Mouse (Mus musculus): ENCODE measurements around the gene Slc41a2.

Slc41a2 gene

GRCm38 (mm10) chr10:83224999-83225398 lies 112.7 kb downstream of the Slc41a2 start:
- peak; percentile 12 for DNase-seq (ENCODE audit: low read depth)

GRCm38 (mm10) chr10:83220847-83221246 lies 116.8 kb downstream of the Slc41a2 start:
- no peak for DNase-seq (ENCODE audit: low read depth)

- no peak for DNase-seq (ENCODE audit: low read depth)
Measured at GRCm38 (mm10) chr10:83220217-83220616, 117.5 kb downstream of the Slc41a2 start.

GRCm38 (mm10) chr10:83219729-83220128 lies 118.0 kb downstream of the Slc41a2 start:
- DNase-seq (ENCODE audit: low read depth), result peak; percentile 56

DNA sequence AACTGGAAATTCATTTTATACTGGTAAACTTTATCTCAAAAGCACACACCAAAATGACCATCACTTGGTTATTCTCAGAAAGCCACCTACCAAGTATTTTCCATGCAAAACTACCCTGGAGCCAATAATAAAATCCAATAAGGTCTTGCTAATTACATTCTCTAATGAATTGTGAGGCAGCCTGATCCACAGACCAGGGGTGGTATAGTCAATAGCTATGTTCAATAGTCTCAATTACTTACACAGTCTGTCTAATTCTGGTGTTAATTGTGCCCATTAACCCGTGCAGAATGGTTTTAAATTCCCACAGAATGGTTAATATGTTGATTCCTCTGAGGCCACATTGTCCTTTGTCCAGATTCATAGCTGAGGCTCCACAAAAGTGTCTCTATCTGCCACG lies 118.9 kb downstream of the Slc41a2 start:
- DNase-seq (ENCODE audit: low read depth), result no peak

GRCm38 (mm10) chr10:83217256-83217655 lies 120.4 kb downstream of the Slc41a2 start:
- DNase-seq (ENCODE audit: low read depth), result no peak

DNA sequence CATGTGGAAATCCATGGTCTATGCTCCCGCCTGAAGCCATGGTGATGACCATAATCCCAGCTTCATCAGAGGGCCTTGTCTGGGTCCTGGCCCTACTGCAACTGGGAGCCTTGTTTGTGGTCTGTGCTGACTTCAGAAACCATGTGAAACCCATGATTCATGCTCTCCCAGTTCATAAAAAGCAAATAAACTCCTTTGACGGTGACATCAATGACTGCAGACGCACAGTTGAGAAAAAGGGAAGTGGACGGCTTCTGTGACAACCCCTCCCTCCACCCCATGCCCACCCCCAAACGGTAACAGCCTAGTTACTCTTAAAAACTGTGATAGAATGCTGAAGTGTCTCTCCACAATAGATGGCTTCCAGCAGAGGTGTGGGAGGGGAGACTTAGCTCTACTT lies 122.1 kb downstream of the Slc41a2 start:
- DNase-seq (ENCODE audit: low read depth), result no peak

DNA sequence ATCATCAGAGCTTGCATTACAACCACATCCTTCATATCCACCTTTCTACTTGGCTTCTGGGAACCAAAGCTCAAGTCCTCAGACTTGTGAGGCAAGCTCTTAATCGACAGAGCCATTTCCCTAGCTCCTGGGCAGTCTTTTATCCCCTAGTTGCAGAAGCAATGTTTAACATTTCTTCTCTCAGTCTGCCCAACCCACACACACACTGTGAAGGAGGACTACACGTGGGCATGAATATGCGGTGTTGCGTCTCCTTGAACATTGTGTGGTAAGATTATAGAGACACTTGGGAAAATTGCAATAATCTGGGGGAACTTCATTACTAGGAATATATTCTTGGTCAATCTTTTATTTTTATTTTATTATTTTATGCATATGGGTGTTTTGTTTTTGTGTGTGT lies 125.1 kb downstream of the Slc41a2 start:
- DNase-seq (ENCODE audit: low read depth), result no peak

DNA sequence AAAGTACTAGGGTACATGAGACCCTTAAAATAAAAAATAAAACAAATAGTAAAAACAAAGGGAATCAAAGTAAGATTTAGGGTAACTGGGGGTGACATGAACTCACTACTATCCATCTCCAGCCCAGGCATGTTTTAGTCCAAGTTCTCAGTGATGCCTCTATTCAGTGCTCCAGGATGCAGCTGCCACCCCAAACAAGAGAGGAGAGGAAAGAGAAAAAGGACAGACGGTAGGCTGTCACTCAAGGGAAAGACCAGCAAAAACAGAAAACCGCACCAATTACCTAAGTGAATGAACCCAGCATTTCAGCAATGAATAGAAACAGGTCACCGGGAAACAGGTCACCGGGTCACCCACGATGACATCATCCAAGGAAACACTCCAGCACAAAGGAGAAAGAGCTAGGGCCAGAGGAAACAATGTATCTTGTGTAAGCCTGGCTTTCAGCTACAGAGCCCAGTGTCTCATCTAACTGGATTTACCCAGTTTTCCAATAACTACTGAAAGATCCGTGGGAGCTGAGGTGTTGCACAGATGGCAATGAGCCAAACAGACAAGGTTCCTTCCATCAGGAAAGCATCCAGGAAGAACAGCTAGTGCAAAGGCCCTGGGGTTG lies 126.6 kb downstream of the Slc41a2 start:
- DNase-seq (ENCODE audit: low read depth), result no peak

DNA sequence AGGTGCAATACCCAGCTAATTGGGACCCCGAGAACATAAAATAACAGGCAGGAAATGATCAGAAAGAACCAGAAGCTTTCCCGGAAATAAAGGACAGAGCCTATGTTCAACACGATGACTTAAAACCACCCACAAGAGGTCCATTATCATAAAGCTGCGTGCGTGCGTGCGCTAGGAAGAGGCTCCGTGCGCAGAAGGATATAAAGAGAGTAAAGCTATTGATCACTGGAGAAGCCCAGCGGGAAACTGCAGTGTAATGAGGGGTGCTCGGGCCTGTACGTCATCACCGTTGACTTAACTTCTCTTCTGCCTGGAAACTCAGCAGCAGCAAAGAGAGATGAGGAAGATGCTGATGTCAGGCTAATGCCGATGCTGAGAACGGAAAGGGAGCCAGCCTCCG lies 127.6 kb downstream of the Slc41a2 start:
- no peak for DNase-seq (ENCODE audit: low read depth)

DNA sequence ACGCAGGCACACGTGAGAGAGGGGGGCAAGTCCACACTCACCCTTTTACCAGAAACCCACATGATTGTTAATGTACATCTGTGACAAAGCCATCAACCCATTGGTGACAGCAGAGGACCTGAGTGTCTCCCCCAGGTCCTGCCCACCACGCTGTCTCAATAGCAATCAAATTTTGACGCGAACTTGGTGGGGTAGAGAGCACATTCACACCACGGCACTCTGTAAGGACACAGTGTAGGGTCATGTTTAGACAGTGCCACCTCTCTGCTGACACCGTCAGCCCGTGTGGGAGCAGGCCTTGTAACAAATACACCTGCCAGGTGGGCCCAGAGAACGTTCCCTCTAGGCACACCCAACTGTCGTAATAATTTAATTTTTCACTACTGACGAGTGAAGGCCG lies 128.3 kb downstream of the Slc41a2 start:
- DNase-seq (ENCODE audit: low read depth), result no peak

- no peak for DNase-seq (ENCODE audit: low read depth)
Measured at GRCm38 (mm10) chr10:83208436-83208835, 129.2 kb downstream of the Slc41a2 start.

- DNase-seq (ENCODE audit: low read depth), result no peak
Measured at GRCm38 (mm10) chr10:83202906-83203702, 134.6 kb downstream of the Slc41a2 start.

GRCm38 (mm10) chr10:83201525-83201924 lies 136.2 kb downstream of the Slc41a2 start:
- DNase-seq (ENCODE audit: low read depth), result no peak

DNA sequence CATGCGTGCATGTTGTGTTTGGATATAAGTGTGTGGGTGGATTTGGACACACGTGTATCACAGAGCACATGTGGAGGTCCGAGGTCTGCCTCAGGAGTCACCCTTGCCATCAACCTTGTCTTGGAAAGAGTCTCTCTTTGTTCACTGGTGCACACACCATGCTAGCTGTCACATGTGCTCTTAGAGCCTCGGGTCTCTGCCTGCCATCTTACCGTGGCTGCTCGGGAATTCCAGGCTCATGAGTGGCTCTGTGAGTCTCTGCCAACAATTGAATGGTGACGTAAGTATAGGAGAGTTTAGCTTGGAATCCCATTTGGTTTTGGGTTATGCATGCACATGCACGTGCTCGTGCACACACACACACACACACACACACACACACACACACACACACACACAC lies 138.4 kb downstream of the Slc41a2 start:
- no peak for DNase-seq (ENCODE audit: low read depth)

DNA sequence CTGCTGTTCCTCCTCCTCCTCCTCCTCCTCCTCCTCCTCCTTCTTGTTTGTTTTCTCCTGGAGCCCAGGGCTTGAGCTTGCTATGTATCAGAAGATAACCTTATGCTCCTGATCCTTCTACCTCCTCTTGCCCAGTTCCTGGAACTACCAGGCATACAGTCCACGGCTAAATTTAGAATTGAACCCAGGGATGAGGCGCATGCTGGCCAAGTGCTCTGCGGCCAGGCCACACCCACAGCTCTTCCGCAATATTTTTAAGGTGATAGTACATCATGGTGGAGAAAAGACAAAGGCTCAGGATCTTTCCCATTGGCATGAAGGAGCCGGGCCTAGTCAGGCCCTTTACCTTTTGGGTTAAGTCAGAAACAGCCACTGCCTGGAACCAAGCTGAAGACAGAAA lies 139.0 kb downstream of the Slc41a2 start:
- no peak for DNase-seq (ENCODE audit: low read depth)

DNA sequence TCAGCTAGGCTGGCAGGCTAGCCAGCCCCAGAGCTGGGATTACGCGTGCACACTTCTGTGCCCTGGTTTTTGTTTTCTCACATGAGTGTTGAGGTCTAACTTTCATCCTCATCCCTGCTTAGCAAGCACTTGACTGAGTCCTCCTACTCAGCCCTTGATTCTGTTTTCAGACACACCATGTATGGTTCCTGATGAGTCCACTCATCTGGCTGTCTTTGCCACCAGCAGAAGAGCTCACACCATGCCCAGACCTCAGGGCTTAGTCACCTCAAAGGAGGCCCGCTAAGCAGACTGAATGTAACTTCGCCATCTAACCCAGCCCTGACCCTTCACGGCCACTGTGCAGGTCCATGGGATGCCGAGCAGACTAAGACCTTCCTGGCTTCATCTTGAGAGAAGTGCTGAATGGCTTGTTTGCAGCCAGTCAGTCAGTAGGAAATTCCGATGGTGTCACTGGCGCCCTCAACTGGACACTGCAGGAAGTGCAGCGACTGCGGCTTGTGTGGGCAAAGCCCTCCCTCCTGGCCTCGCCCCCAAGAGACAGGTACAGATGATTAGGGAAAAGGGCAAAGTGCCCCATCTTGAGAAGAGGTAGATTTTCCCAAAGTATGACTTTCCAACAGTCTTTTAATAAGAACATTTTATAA lies 139.9 kb downstream of the Slc41a2 start:
- DNase-seq (ENCODE audit: low read depth), result peak; percentile 69

- no peak for DNase-seq (ENCODE audit: low read depth)
Measured at GRCm38 (mm10) chr10:83191982-83192381, 145.7 kb downstream of the Slc41a2 start.

- DNase-seq (ENCODE audit: low read depth), result no peak
Measured at GRCm38 (mm10) chr10:83191476-83191875, 146.2 kb downstream of the Slc41a2 start.

GRCm38 (mm10) chr10:83189071-83189470 lies 148.6 kb downstream of the Slc41a2 start:
- DNase-seq (ENCODE audit: low read depth), result no peak

DNA sequence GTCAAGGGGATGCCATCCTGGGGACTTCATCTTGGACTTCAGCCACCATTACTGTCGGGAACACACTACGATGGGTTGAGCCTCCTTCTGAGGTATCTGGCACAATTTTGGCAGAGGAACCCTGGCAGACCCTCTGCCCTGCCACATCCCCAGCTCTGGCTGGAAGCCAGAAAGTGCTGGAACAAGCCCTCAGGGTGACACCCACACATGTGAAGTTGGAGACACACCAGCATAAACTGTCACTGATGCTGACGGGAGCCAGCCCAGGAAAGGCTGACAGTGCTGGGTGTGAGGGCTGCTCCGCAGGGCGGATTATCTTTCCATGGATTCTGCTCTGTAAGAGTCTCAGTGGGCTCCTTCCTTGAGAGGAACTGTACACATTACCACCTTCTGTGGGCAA lies 150.7 kb downstream of the Slc41a2 start:
- DNase-seq (ENCODE audit: low read depth), result no peak

DNA sequence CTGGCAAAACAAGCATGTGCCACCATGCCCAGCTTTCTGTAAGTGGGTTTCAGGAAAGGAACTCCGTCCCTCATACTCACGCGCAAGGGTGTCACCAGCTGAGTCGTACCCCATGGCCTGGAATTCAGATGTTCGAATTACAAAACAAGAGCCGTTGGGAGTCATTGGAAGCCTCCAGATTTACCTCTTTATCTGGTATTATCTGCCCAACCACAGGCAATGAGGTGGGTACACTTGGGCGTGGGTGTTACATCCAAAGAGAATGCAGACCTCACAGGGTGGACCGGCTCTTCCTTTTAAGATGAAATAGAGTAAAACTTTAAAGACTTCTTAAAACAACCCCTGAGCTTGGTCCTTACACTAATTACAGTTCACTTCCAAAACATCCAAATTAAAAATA lies 151.5 kb downstream of the Slc41a2 start:
- DNase-seq (ENCODE audit: low read depth), result no peak

DNA sequence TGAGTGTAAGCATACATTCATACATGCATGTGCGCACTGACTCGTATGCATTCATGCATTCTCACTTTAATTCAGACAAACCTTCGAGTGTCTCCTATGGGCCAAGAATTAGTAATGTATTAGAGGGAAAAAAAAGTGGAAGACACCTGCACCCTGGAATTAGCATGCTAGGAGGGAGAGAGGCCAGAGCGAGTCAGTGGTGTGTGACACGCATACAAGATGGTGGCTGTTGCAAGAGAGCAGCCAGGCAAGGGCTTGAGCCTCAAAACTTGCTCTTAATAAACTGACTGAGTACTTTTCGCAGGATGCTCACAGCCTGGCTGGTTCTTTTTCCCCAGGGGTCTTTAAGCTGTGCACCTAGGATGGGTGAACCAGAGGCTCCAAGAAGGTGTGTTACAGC lies 152.6 kb downstream of the Slc41a2 start:
- no peak for DNase-seq (ENCODE audit: low read depth)

Measured in induced T-regulatory cell, adult 2 months (primary cell).